Mouse (Mus musculus) lung, embryonic 15.5 days (tissue): ENCODE results near the gene Desi1. TPM values are rescaled to one million over a fixed set of nuclear protein-coding genes. Genes with fewer than 3 reads are reported as not detected.

ENCODE experiments used
- ATAC-seq: fragments of 200-750 bp; cut with Nextera tagmentation; 2 replicates; pipeline ENCODE4 v1.8.0; 2017; ENCODE audit warnings: moderate number of reproducible peaks, borderline replicate concordance; ENCODE audit not compliant: low FRiP score, low TSS enrichment; ENCODE audit errors: extremely low read depth
- H3K27ac ChIP-seq: fragments of 300-500 bp; sonication (generic); 2 replicates; pipeline ENCODE4 v1.5.1; 2015; ENCODE audit warnings: moderate library complexity, mild to moderate bottlenecking, inconsistent platforms
- H3K27me3 ChIP-seq: fragments of 300-500 bp; sonication (generic); 2 replicates; pipeline ENCODE4 v1.6.1; 2015; ENCODE audit warnings: inconsistent platforms
- H3K36me3 ChIP-seq: fragments of 300-500 bp; sonication (generic); 2 replicates; pipeline ENCODE4 v1.6.1; 2015; ENCODE audit warnings: inconsistent platforms
- H3K4me1 ChIP-seq: fragments of 300-500 bp; sonication (generic); 2 replicates; pipeline ENCODE4 v1.6.1; 2015; ENCODE audit warnings: inconsistent platforms
- H3K4me2 ChIP-seq: fragments of 300-500 bp; sonication (generic); 2 replicates; pipeline ENCODE4 v1.6.1; 2015; ENCODE audit warnings: inconsistent platforms, mild to moderate bottlenecking, moderate library complexity
- H3K4me3 ChIP-seq: fragments of 300-500 bp; sonication (generic); 2 replicates; pipeline ENCODE4 v1.5.1; 2015; ENCODE audit warnings: mild to moderate bottlenecking, inconsistent platforms
- H3K9ac ChIP-seq: fragments of 300-500 bp; sonication (generic); 2 replicates; pipeline ENCODE4 v1.6.1; 2015; ENCODE audit warnings: inconsistent platforms
- H3K9me3 ChIP-seq: fragments of 300-500 bp; sonication (generic); 2 replicates; pipeline ENCODE4 v1.6.1; 2016; ENCODE audit warnings: inconsistent platforms
- WGBS: fragments of 180-500 bp; shearing (Covaris S2); methylation state at CpG from one replicate; pipeline ENCODE4 v1.1.7; 2015; 5-methylcytosine and 5-hydroxymethylcytosine counted together
- polyA plus RNA-seq: library from polyadenylated mRNA; unstranded; fragments of >200 nt; fragmentation: Nextera tagmentation; extraction: Ambion mirVana; gene quantifications from 2 replicates; pipeline ENCODE4 v1.2.1, GENCODE M21; 2015

The Desi1 gene
- polyA plus RNA-seq, 1 experiment from 2014 or later: 25.1 TPM

- H3K9me3 ChIP-seq: no peaks in the 10 kb centered on the region
- no peak for ATAC-seq
- peak overlapping the region; percentile 73 for H3K27ac ChIP-seq
- H3K27me3 ChIP-seq: no peaks in the 10 kb centered on the region
- H3K9ac ChIP-seq: peak overlapping the region; percentile 69
- WGBS: 20% methylated on average over 6 of the region's 6 CpGs
- peaks cover 11% of the 10 kb centered on the region for H3K36me3 ChIP-seq
- H3K4me2 ChIP-seq: peak overlapping the region; percentile 81
- peaks cover 22% of the 10 kb centered on the region for H3K4me1 ChIP-seq
- peak overlapping the region; percentile 74 for H3K4me3 ChIP-seq
Measured at GRCm38 (mm10) chr15:82016830-82017229, 16.8 kb downstream of the Desi1 start.

DNA sequence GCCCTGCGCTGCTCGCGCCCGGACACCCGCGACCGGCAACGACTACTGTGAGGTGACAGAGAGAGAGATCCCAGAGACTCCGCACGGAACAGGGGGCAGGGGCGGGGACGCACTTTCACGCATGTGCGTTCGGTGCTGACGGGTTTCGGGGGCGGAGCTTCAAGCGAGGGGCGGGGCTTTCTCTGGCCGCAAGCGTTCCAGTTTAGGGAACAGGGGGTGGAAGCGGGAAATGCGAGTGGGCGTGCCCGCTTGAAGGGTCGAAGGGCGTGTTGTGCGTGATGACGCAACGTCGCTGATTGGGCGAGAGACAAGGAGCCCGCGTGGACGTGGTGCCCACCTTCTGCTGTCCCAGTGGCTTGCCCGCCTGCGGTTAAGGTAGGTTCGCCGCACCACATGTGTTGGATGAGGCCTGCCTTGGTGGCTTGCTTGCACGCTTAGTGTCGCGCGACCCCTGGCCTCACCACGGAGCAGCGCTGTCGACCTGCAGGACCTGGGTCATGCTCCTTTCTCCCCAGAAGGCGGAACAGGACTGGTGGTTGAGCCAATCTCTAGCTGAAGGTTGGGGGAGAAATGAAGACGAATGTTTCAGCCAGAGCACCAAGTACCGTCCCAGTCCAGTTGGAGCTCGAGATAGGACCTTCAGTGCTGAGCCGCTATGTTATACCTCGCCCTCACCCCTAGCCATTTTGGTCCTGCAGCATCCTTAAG is 17.4 kb downstream of the Desi1 start:
- peaks cover 22% of the 10 kb centered on the region for H3K4me1 ChIP-seq
- H3K36me3 ChIP-seq: peaks cover 8% of the 10 kb centered on the region
- H3K9me3 ChIP-seq: no peaks in the 10 kb centered on the region
- no peaks in the 10 kb centered on the region for H3K27me3 ChIP-seq
- peak overlapping the region; percentile 81 for H3K4me2 ChIP-seq
- under 1% methylated on average over 53 of the region's 53 CpGs for WGBS
- H3K27ac ChIP-seq: peak overlapping the region; percentile 73
- H3K4me3 ChIP-seq: peak overlapping the region; percentile 74
- peak; percentile 95 for ATAC-seq
- peak overlapping the region; percentile 77 for H3K9ac ChIP-seq

DNA sequence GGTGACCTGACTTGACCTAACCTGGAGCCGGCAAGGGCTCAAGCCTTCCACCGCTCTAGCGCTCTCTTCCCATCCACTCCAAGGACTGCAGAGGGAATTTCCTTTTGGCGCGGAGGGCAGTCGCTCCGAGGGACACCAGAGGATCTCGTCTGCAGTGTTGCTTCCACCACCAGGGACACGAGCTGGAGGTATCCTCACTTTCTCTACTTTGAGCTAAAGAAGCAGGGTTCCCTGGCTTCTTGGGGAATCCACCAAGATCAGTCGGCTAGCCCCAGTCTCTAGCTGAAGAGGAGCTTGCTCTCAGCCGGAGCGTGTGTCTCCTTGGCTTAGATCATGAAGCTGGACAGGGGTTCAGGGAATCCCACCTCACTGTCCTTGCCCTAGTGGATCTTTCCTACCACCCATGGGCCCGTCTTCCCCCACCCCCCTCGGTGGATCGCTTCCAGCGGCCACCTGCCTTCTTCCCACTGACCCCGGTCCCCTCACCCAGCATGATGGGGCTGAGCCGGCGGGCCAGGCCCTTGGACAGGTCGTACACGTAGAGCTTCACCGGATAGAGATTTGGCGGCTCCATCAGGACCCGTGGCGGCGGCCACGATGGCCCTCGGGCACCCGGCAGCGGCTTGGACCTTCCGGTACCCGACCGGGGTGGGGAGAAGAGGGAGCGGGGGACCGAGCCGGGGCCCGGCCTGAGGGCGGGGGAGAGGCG is 18.1 kb downstream of the Desi1 start:
- peak overlapping the region; percentile 73 for H3K27ac ChIP-seq
- H3K27me3 ChIP-seq: no peaks in the 10 kb centered on the region
- H3K4me1 ChIP-seq: peaks cover 22% of the 10 kb centered on the region
- H3K9me3 ChIP-seq: no peaks in the 10 kb centered on the region
- H3K36me3 ChIP-seq: peaks cover 6% of the 10 kb centered on the region
- peak overlapping the region; percentile 74 for H3K4me3 ChIP-seq
- peak overlapping the region; percentile 77 for H3K9ac ChIP-seq
- under 1% methylated on average over 38 of the region's 39 CpGs for WGBS
- peak; percentile 67; the same call in 1 of the 2 replicates for ATAC-seq
- peak overlapping the region; percentile 81 for H3K4me2 ChIP-seq

GRCm38 (mm10) chr15:82014745-82015391 is 18.8 kb downstream of the Desi1 start:
- H3K4me3 ChIP-seq: peak overlapping the region; percentile 74
- no peak for ATAC-seq
- H3K9ac ChIP-seq: peak overlapping the region; percentile 77
- no peaks in the 10 kb centered on the region for H3K9me3 ChIP-seq
- WGBS: 16% methylated on average over 9 of the region's 9 CpGs
- no peak overlapping the region for H3K27ac ChIP-seq
- no peaks in the 10 kb centered on the region for H3K27me3 ChIP-seq
- peaks cover 22% of the 10 kb centered on the region for H3K4me1 ChIP-seq
- H3K36me3 ChIP-seq: peaks cover 4% of the 10 kb centered on the region
- H3K4me2 ChIP-seq: peak overlapping the region; percentile 81

DNA sequence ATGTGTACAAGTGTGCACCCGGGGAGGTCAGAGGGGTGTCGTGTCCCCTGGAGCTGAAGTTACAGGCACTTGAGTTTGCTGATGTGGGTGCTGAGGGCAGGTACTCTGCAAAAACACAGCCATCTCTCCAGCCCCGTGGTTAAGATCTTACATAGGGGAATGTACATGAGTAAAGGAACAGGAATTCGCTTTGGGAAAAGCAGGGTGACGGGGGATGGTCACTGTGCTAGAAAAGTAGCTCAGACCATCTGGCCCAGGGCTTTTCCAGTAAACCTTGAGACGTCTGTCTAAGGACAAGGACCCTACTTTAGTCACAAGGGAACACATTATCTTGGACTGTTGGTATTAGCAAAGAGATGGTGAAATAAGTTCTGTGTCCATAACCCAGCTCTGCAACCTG is 21.7 kb downstream of the Desi1 start:
- 79% methylated on average over 6 of the region's 6 CpGs for WGBS

GRCm38 (mm10) chr15:82004257-82004656 is 29.4 kb downstream of the Desi1 start:
- no peak overlapping the region for H3K27ac ChIP-seq
- peaks cover 16% of the 10 kb centered on the region for H3K36me3 ChIP-seq
- no peak for ATAC-seq
- no peak overlapping the region for H3K4me2 ChIP-seq
- 77% methylated on average over 8 of the region's 8 CpGs for WGBS
- no peak overlapping the region for H3K9ac ChIP-seq
- no peak overlapping the region for H3K4me3 ChIP-seq
- H3K27me3 ChIP-seq: no peaks in the 10 kb centered on the region
- H3K9me3 ChIP-seq: no peaks in the 10 kb centered on the region
- no peaks in the 10 kb centered on the region for H3K4me1 ChIP-seq

More for the DNA sequence above, 21.7 kb downstream of the Desi1 start:
- peaks cover 18% of the 10 kb centered on the region for H3K4me1 ChIP-seq
- no peak overlapping the region for H3K27ac ChIP-seq
- no peaks in the 10 kb centered on the region for H3K27me3 ChIP-seq
- H3K4me2 ChIP-seq: no peak overlapping the region
- H3K36me3 ChIP-seq: no peaks in the 10 kb centered on the region
- no peaks in the 10 kb centered on the region for H3K9me3 ChIP-seq
- no peak overlapping the region for H3K4me3 ChIP-seq
- ATAC-seq: no peak
- H3K9ac ChIP-seq: no peak overlapping the region

DNA sequence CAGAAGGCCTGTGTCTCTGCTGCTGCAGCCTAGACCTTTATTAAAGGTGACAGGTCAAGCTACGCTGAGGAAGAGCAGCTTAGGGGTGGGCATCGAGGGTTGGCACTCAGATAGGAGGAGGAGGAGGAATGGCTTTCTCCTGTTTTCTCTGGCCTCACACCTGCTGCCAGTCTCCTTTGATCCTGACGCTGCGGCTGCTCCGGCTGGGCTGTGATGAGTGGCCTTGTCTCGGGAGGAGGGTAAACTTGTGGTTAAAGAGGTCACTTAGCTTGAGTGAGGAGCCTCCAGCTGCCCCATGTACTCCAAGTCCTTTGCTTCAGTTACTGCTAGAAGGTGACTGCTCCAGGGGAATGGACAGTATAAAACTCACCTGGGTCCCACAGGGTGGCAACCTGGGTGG is 39.7 kb downstream of the Desi1 start:
- 59% methylated on average over 6 of the region's 6 CpGs for WGBS
- ATAC-seq: no peak
- Histone ChIP-seq H3K9ac (no peak overlapping the region), H3K4me3 (no peak overlapping the region), H3K4me1 (peaks cover 5% of the 10 kb centered on the region), H3K9me3 (no peaks in the 10 kb centered on the region), H3K27me3 (no peaks in the 10 kb centered on the region), H3K27ac (no peak overlapping the region), H3K36me3 (peaks cover 28% of the 10 kb centered on the region), H3K4me2 (no peak overlapping the region)

- no peak for ATAC-seq
- WGBS: 40% methylated on average over 7 of the region's 7 CpGs
- Histone ChIP-seq H3K4me3 (no peak overlapping the region), H3K36me3 (peaks cover 11% of the 10 kb centered on the region; the same call in 1 of the 2 replicates), H3K27me3 (no peaks in the 10 kb centered on the region), H3K9ac (no peak overlapping the region), H3K9me3 (no peaks in the 10 kb centered on the region), H3K27ac (no peak overlapping the region), H3K4me2 (no peak overlapping the region), H3K4me1 (peaks cover 5% of the 10 kb centered on the region)
Measured at GRCm38 (mm10) chr15:81990549-81990948, 43.1 kb downstream of the Desi1 start.

- H3K4me2 ChIP-seq: no peak overlapping the region
- no peaks in the 10 kb centered on the region for H3K27me3 ChIP-seq
- H3K36me3 ChIP-seq: peaks cover 8% of the 10 kb centered on the region; the same call in 1 of the 2 replicates
- H3K9me3 ChIP-seq: no peaks in the 10 kb centered on the region
- peaks cover 5% of the 10 kb centered on the region for H3K4me1 ChIP-seq
- 20% methylated on average over 11 of the region's 11 CpGs for WGBS
- H3K9ac ChIP-seq: no peak overlapping the region
- no peak overlapping the region for H3K4me3 ChIP-seq
- H3K27ac ChIP-seq: peak overlapping the region; percentile 48; the same call in 1 of the 2 replicates
- ATAC-seq: peak; percentile 76
Measured at GRCm38 (mm10) chr15:81989371-81990062, 44.1 kb downstream of the Desi1 start.

DNA sequence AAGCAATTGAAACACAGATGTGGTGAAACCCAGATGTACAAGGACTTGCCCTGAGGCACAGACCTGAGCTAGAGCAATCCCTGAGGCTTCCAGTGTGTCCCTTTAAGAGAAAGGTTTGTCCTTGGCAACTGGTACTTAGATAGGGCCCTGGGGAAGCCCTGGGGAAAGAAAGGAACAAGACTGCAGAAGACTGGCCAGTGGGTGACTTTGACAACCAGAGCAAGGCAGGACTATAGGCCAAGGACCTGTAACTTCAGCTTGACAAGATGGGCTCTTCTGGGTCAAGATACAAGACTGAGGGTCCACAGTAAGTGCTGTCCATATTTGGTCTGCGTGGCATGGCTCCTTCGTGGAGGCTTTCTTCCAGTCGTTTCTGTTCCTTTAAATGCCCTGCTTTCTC is 46.0 kb downstream of the Desi1 start, which contains the start of gene Xrcc6:
Gene Xrcc6, plus strand, starts transcription at position 190 of the 400 bp plus-strand sequence.
- no peak for ATAC-seq
- 79% methylated on average over 3 of the region's 3 CpGs for whole genome bisulfite sequencing
- no peaks in the 10 kb centered on the region for H3K36me3 ChIP-seq
- H3K4me1 ChIP-seq: peaks cover 5% of the 10 kb centered on the region
- H3K9me3 ChIP-seq: no peaks in the 10 kb centered on the region
- H3K9ac ChIP-seq: no peak within 1 kb of the TSS
- no peak within 1 kb of the TSS for H3K4me2 ChIP-seq
- H3K27ac ChIP-seq: no peak within 1 kb of the TSS
- no peak within 1 kb of the TSS for H3K4me3 ChIP-seq
- H3K27me3 ChIP-seq: no peaks in the 10 kb centered on the region

- no peak overlapping the region for H3K4me2 ChIP-seq
- H3K4me1 ChIP-seq: peaks cover 5% of the 10 kb centered on the region
- no peaks in the 10 kb centered on the region for H3K36me3 ChIP-seq
- H3K27me3 ChIP-seq: no peaks in the 10 kb centered on the region
- WGBS: 49% methylated on average over 2 of the region's 2 CpGs
- no peak overlapping the region for H3K4me3 ChIP-seq
- H3K9me3 ChIP-seq: no peaks in the 10 kb centered on the region
- H3K9ac ChIP-seq: no peak overlapping the region
- no peak overlapping the region for H3K27ac ChIP-seq
- no peak for ATAC-seq
Measured at GRCm38 (mm10) chr15:81985267-81986161, 48.1 kb downstream of the Desi1 start.
